Mouse (Mus musculus) WW6 (cell line): ENCODE measurements around the gene Nup160.

ENCODE experiments used
- DNase-seq: peaks from one replicate; pipeline ENCODE4 v3.0.0-alpha.2; 2013; ENCODE audit warnings: low read depth, low spot score

Gene Nup160

GRCm38 (mm10) chr2:90745053-90745678 is 68.2 kb downstream of the Nup160 start, which contains the start of gene Fnbp4:
TSS of gene Fnbp4 (plus strand) at chr2:90745370.
- DNase-seq, result peak; percentile 98

DNA sequence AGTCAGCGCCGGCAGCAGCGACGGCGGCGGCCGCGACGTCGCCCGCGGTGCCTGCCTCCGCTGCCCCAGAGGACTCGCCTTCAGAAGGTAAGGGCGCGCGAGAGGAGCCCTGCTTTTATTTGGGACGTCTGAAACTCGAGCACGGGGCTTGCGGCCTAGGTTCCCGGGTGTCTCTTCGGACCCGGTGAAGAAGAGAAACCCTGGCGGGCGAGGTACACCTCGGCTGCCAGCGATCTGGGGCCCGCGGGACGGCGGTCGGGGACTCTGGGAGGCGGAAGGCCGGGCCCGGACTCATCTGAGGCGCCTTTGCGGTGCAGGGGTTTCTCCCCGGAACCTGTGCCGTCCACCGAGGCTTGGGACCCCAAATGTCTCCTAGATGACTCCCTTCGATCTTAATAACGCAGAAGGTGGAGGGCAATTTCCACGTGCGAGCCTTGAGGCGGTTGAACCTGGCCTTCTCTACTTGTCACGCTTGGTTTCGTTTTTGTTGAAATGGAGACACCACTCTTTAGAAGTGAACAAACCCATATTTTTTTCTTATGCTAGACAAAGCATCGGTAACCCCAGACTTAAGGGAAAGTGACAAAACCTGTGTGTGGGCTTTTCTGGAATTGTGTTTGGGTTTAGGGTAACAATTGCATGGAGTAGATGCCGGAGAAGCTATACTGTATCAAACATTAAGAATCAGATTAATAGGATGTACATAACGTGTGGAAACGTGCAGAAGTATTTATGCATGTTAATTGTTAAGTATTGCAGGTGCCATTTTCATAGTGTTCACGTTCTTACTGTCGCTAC is 68.9 kb downstream of the Nup160 start:
- DNase-seq, result no peak

GRCm38 (mm10) chr2:90746538-90746865 is 69.5 kb downstream of the Nup160 start:
- DNase-seq, result no peak

- no peak for DNase-seq
Observed at GRCm38 (mm10) chr2:90747131-90747530, 70.1 kb downstream of the Nup160 start.

DNA sequence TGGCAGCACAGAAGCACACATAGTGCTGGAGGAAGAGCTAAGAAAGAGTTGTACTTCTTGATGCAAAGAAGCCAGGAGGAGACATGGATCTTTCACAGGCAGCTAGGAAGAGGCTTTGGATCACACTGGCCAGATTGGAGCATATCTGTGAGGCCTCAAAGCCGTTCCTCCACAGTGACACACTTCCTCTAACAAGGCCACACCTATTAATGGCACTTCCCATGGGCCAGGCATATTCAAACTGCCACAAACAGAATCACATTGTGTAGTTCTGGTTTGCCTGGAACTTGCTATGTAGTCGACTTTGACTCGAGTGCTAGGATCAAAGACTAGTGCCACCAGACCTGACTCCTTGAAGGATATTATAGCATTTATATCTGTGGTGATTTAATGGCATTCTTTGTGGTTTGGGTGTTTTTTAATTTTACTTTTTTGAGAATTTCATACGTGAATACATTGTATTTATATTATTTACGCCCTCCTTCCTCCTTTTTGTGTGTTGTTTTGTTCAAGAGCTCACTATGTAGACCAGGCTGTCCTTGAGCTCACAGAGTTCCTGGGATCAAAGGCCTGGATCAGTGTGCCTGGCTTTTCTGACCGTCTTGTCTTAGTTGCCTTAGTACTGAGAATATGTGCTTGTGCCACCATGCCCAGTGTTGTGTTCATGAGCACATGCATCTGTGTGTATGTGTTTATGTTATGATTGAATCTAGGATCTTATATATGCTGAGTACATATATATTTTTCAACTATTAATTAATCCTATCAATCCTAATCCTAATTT is 72.9 kb downstream of the Nup160 start:
- no peak for DNase-seq

DNA sequence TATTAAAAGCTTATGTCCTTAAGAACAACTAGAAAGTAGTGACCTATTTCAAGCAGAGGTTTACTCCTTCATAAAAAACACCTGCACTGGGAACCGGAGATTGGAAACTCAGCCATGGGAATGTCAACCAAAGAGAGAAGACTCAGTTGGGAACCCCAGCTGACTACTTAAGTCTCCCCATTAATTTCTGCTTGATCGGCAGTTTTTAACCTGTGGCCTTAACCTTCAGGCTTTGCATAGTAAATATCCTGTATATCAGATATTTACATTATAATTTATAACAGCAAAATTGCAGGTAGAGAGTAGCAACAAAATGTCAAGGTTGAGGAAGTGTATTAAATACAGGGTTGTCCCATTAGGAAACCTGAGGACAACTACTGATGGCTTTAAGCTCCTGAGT is 76.5 kb downstream of the Nup160 start:
- no peak for DNase-seq

GRCm38 (mm10) chr2:90754188-90754587 is 77.2 kb downstream of the Nup160 start:
- DNase-seq, result no peak

DNA sequence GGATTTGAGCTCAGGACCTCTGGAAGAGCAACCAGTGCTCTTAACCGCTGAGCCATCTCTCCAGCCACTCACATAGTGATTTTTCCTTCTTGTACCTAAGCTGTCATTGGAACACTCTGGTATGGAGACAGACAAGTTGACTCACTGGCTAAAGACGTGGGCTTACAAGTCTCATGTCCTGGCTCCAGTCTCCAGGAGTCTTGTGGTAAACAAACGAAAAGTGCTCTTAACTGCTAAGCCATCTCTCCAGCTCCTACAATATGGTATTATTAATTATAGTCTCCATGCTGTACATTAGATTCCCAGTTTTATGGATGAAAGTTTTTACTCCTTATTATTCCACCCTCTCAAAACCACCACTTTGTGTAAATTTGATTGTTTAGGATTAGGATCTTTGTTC is 88.1 kb downstream of the Nup160 start:
- no peak for DNase-seq

GRCm38 (mm10) chr2:90781323-90781722 is 104.3 kb downstream of the Nup160 start:
- DNase-seq, result no peak

DNA sequence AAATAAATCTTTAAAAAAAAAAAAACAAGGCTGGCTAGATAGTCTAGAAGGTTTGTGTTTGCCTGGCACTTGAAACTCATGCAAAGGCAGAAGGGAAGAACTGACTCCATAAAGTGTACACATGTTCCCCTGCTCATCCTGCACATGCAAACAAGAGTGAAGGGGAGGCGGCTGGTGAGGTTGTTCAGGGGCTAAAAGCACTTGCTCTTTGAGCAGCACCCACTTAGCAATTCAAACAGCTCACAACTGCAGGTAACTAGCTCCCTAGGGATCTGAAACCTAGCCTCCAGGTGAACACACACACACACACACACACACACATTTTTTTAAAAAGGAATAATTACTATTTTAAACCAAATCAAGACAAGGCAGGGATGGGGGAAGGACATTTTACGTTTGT is 104.9 kb downstream of the Nup160 start:
- DNase-seq, result no peak

GRCm38 (mm10) chr2:90782458-90782857 is 105.4 kb downstream of the Nup160 start, which contains the start of gene Agbl2:
TSS of gene Agbl2 (plus strand) at chr2:90782727.
- DNase-seq, result peak; percentile 26

- no peak for DNase-seq
Observed at GRCm38 (mm10) chr2:90782901-90783486, 106.0 kb downstream of the Nup160 start.
